Mouse (Mus musculus): ENCODE data around the gene Serp1.

DNA sequence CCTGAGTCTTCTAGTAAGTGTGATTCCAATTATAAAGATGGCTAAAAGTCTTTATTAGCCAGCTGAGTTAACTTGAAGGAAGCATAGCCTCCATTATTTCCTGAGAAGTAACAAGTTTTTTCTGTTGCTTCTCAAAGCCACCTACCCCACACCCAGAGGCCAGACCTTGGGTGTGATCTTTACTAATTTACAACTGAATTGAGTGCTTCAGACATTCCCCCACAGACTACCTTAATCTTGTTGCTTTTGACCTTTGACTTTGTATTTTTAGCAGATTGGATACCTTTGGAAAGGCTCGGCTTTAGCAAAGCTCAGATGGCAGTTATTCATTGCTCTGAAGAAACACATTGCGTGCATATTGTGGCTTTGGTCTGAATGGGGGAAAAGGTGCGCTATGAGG is 45.1 kb upstream of the Serp1 start:
- TF ChIP-seq POLR2A (IDR thresholded peaks at IDR 0.05; ENCODE audit: insufficient read depth, low read depth, low read length) (no peak), CTCF (IDR thresholded peaks at IDR 0.05; ENCODE audit: insufficient read depth, low read depth, low read length) (no peak)
